Mouse (Mus musculus) bone marrow, adult 2 months (tissue): ENCODE data around the gene Mcm7. TPM values are rescaled to one million over a fixed set of nuclear protein-coding genes. Genes with fewer than 3 reads are reported as not detected.
A peak's percentile ranks its signal among the peaks of the same experiment; 100 is the strongest.
"Not testable (repeated sequence)": the region's sequence is repeated elsewhere in the genome, so short reads cannot be mapped to it uniquely, and the experiment has no call there.

Experiments used
- H3K27ac ChIP-seq: fragments of 200-500 bp; 2 replicates; pipeline ENCODE4 v1.5.1; 2012; ENCODE audit warnings: low read depth, mild to moderate bottlenecking, control low read depth, inconsistent platforms, low read length; ENCODE audit not compliant: control insufficient read depth, poor library complexity, insufficient read depth
- H3K4me1 ChIP-seq: fragments of 200-500 bp; 2 replicates; pipeline ENCODE4 v1.6.1; 2011; ENCODE audit warnings: low read length; ENCODE audit not compliant: control insufficient read depth, insufficient read depth
- H3K4me3 ChIP-seq: fragments of 200-500 bp; replicated peaks from 2 replicates; pipeline ENCODE3; 2011; ENCODE audit warnings: mild to moderate bottlenecking, low read depth, low read length, control low read depth; ENCODE audit not compliant: control insufficient read depth
- CTCF ChIP-seq: fragments of 200-500 bp; IDR thresholded peaks from 2 replicates; pipeline ENCODE4 v1.5.1; 2011; ENCODE audit warnings: low read length, control low read depth; ENCODE audit not compliant: control insufficient read depth, insufficient read depth
- POLR2A ChIP-seq: fragments of 200-500 bp; IDR thresholded peaks from 2 replicates; pipeline ENCODE4 v1.6.1; 2011; ENCODE audit warnings: low read depth, mild to moderate bottlenecking, control low read depth, low read length, borderline replicate concordance; ENCODE audit not compliant: control insufficient read depth
- WGBS: fragments of 180-500 bp; shearing (Covaris S2); methylation state at CpG from one replicate; pipeline ENCODE4 v1.1.7; 2018; 5-methylcytosine and 5-hydroxymethylcytosine counted together
- polyA plus RNA-seq: library from polyadenylated mRNA; stranded (reverse); fragments of >200 nt; gene quantifications from 2 replicates; pipeline ENCODE4 v1.2.4, GENCODE M21; 2011; ENCODE audit warnings: low replicate concordance; ENCODE audit not compliant: missing spikeins, insufficient read depth, insufficient read length

Mcm7 gene
- polyA plus RNA-seq = 198 and 236 TPM in 2 replicates

GRCm38 (mm10) chr5:138171695-138172491 is at the start of gene Mcm7, which contains the start of gene Ap4m1:
Gene Mcm7 (minus strand): TSS chr5:138172422.
Gene Ap4m1 (plus strand): TSS chr5:138172002.
- H3K4me1 ChIP-seq = no peaks in the 10 kb centered on the region; the same call in 1 of the 2 replicates
- peak within 1 kb of the TSS; percentile 82 for H3K4me3 ChIP-seq
- H3K27ac ChIP-seq = peak within 1 kb of the TSS; percentile 84
- TF ChIP-seq POLR2A = peak; percentile 78
- TF ChIP-seq CTCF = no peak
- WGBS = under 1% methylated on average over 54 of the region's 54 CpGs

GRCm38 (mm10) chr5:138219864-138220263 is 47.6 kb upstream of the Mcm7 start:
- 59% methylated on average over 2 of the region's 2 CpGs for WGBS
- Histone ChIP-seq H3K4me1 (no peaks in the 10 kb centered on the region; the same call in 1 of the 2 replicates), H3K4me3 (no peak overlapping the region), H3K27ac (no peak overlapping the region)
- TF ChIP-seq POLR2A = no peak
- TF ChIP-seq CTCF = no peak

- H3K4me1 ChIP-seq, H3K27ac ChIP-seq, H3K4me3 ChIP-seq: not testable (repeated sequence)
- WGBS = 91% methylated on average over 13 of the region's 13 CpGs
These were observed 44.4 kb upstream of the Mcm7 start for GRCm38 (mm10) chr5:138216632-138217031.

GRCm38 (mm10) chr5:138207873-138208272 is 35.7 kb upstream of the Mcm7 start:
- Histone ChIP-seq H3K27ac (no peak overlapping the region), H3K4me3 (no peak overlapping the region), H3K4me1 (no peaks in the 10 kb centered on the region; the same call in 1 of the 2 replicates)
- 72% methylated on average over 4 of the region's 4 CpGs for WGBS
- TF ChIP-seq CTCF = no peak

- Histone ChIP-seq H3K4me3 (no peak overlapping the region), H3K27ac (no peak overlapping the region), H3K4me1 (no peaks in the 10 kb centered on the region; the same call in 1 of the 2 replicates)
- 68% methylated on average over 1 of the region's 1 CpGs for WGBS
- no peak for TF ChIP-seq CTCF
- TF ChIP-seq POLR2A = no peak
These were observed 35.0 kb upstream of the Mcm7 start for GRCm38 (mm10) chr5:138207253-138207652.

- no peak for TF ChIP-seq POLR2A
- TF ChIP-seq CTCF = no peak
- no peak overlapping the region for H3K27ac ChIP-seq
- WGBS = 87% methylated on average over 3 of the region's 3 CpGs
- H3K4me1 ChIP-seq = no peaks in the 10 kb centered on the region
- no peak overlapping the region for H3K4me3 ChIP-seq
These were observed 29.9 kb upstream of the Mcm7 start for GRCm38 (mm10) chr5:138202086-138202485.

- Histone ChIP-seq H3K27ac (no peak overlapping the region), H3K4me1 (no peaks in the 10 kb centered on the region), H3K4me3 (no peak overlapping the region)
- WGBS = 8% methylated on average over 1 of the region's 1 CpGs
- TF ChIP-seq CTCF = no peak
These were observed 27.4 kb upstream of the Mcm7 start for GRCm38 (mm10) chr5:138199576-138199975.

GRCm38 (mm10) chr5:138195463-138195862 is 23.2 kb upstream of the Mcm7 start:
- 24% methylated on average over 7 of the region's 7 CpGs for WGBS
- no peak overlapping the region for H3K27ac ChIP-seq
- peak overlapping the region; percentile 48 for H3K4me3 ChIP-seq

More at GRCm38 (mm10) chr5:138195463-138195862, 23.2 kb upstream of the Mcm7 start:
- H3K4me1 ChIP-seq = no peaks in the 10 kb centered on the region; the same call in 1 of the 2 replicates
- TF ChIP-seq POLR2A (no peak), CTCF (no peak)
